Comparison of ENCODE assay signal across 8 mouse cellular contexts in genomic region chr4:134511730-134512129, GRCm38 (mm10). TPM values are rescaled to one million over a fixed set of nuclear protein-coding genes. Genes with fewer than 3 reads are reported as not detected.
DNase-seq lines count a peak whose midpoint lies in the region; ATAC-seq and TF ChIP-seq lines count a peak whose summit lies in the region.

No protein-coding gene starts in this region.

- H3K4me3 ChIP-seq in heart, embryonic 15.5 days, result peak overlapping the region; percentile 75
- peak overlapping the region; percentile 82 for H3K4me3 ChIP-seq in G1E (ENCODE audit: low read depth, low read length)
- H3K4me3 ChIP-seq in hindbrain, embryonic 12.5 days, result peak overlapping the region; percentile 43
- H3K4me3 ChIP-seq in liver, embryonic 15.5 days (replicated peaks), result peak overlapping the region; percentile 71

- no peak for DNase-seq in heart, postnatal 36 days
- no peak for DNase-seq in G1E (ENCODE audit: low spot score)
- no peak for DNase-seq in embryo, embryonic 10 days (ENCODE audit: low spot score)
- DNase-seq in layer of hippocampus, postnatal 14 days (ENCODE audit: low spot score in 2 of 2), result no peak
- no peak for DNase-seq in right cerebral cortex, postnatal 10 days (ENCODE audit: low spot score in 2 of 2)

- H3K27me3 ChIP-seq in heart, embryonic 15.5 days, result no peaks in the 10 kb centered on the region
- H3K27me3 ChIP-seq in G1E (ENCODE audit: insufficient read depth, low read length), result no peaks in the 10 kb centered on the region
- H3K27me3 ChIP-seq in hindbrain, embryonic 12.5 days, result no peaks in the 10 kb centered on the region
- H3K27me3 ChIP-seq in liver, embryonic 15.5 days, result no peaks in the 10 kb centered on the region

- H3K9ac ChIP-seq in heart, embryonic 15.5 days, result peak overlapping the region; percentile 70; the same call in 1 of the 2 replicates
- H3K9ac ChIP-seq in hindbrain, embryonic 12.5 days, result no peak overlapping the region
- peak overlapping the region; percentile 79 for H3K9ac ChIP-seq in liver, embryonic 15.5 days

- H3K9me3 ChIP-seq in heart, embryonic 15.5 days (replicated peaks), result no peaks in the 10 kb centered on the region
- H3K9me3 ChIP-seq in G1E (replicated peaks), result no peaks in the 10 kb centered on the region
- H3K9me3 ChIP-seq in hindbrain, embryonic 12.5 days (replicated peaks), result no peaks in the 10 kb centered on the region
- H3K9me3 ChIP-seq in liver, embryonic 15.5 days (replicated peaks), result no peaks in the 10 kb centered on the region

- no peak for ATAC-seq in heart, embryonic 15.5 days (replicated peaks; ENCODE audit: insufficient number of reproducible peaks, insufficient read depth, low FRiP score, low read depth)
- ATAC-seq in G1E (ENCODE audit: extremely low read depth, insufficient number of reproducible peaks, low FRiP score, poor library complexity, severe bottlenecking), result no peak
- no peak for ATAC-seq in hindbrain, embryonic 12.5 days (ENCODE audit: low FRiP score)
- ATAC-seq in liver, embryonic 15.5 days (ENCODE audit: insufficient read depth), result no peak

- TF ChIP-seq CTCF in G1E (IDR thresholded peaks at IDR 0.05; ENCODE audit: low read depth, low read length), result no peak

- H3K27ac ChIP-seq in heart, embryonic 15.5 days, result no peak overlapping the region
- no peak overlapping the region for H3K27ac ChIP-seq in hindbrain, embryonic 12.5 days
- peak overlapping the region; percentile 91 for H3K27ac ChIP-seq in liver, embryonic 15.5 days (replicated peaks)

- intact Hi-C loops in heart, postnatal 36 days (cut with DNase I), result no loop called here

- H3K4me1 ChIP-seq in heart, embryonic 15.5 days (replicated peaks), result peaks cover 41% of the 10 kb centered on the region
- peaks cover 51% of the 10 kb centered on the region for H3K4me1 ChIP-seq in G1E (ENCODE audit: insufficient read depth, low read depth, low read length)
- H3K4me1 ChIP-seq in hindbrain, embryonic 12.5 days, result peaks cover 16% of the 10 kb centered on the region; the same call in 1 of the 2 replicates
- peaks cover 84% of the 10 kb centered on the region for H3K4me1 ChIP-seq in liver, embryonic 15.5 days (replicated peaks)

- H3K36me3 ChIP-seq in heart, embryonic 15.5 days, result no peaks in the 10 kb centered on the region
- peaks cover 49% of the 10 kb centered on the region for H3K36me3 ChIP-seq in G1E (replicated peaks)
- peaks cover 4% of the 10 kb centered on the region; the same call in 1 of the 2 replicates for H3K36me3 ChIP-seq in hindbrain, embryonic 12.5 days
- H3K36me3 ChIP-seq in liver, embryonic 15.5 days (replicated peaks), result peaks cover 15% of the 10 kb centered on the region

- WGBS in heart, embryonic 15.5 days, result 65% methylated on average over 6 of the region's 6 CpGs
- 71% methylated on average over 6 of the region's 6 CpGs for WGBS in hindbrain, embryonic 12.5 days
- WGBS in liver, embryonic 15.5 days (ENCODE audit: insufficient replicate concordance), result 18% methylated on average over 6 of the region's 6 CpGs

- peak overlapping the region; percentile 97 for H3K4me2 ChIP-seq in heart, embryonic 15.5 days
- peak overlapping the region; percentile 70 for H3K4me2 ChIP-seq in hindbrain, embryonic 12.5 days (replicated peaks)
- H3K4me2 ChIP-seq in liver, embryonic 15.5 days, result peak overlapping the region; percentile 92

RNA-seq across cellular contexts. Expression of gene Aunip, which starts 0.9 kb away (rescaled TPM):
- 7.3 and 7.9 TPM in 2 replicates for polyA plus RNA-seq in heart, embryonic 15.5 days (2015; fragmentation: Nextera tagmentation; extraction: Ambion mirVana)
- under 1 TPM in 1 of 2 experiments, not detected in 1; 0.22 TPM for total RNA-seq in heart, postnatal 36 days (2021)
- total RNA-seq in G1E (2014; fragmentation: Nextera tagmentation) (8.5 and 12.1 TPM in 2 replicates), G1E (2017) (18.7 and 20.2 TPM in 2 replicates)
- polyA plus RNA-seq in G1E (2012), result 7.1 and 8.1 TPM in 2 replicates
- polyA plus RNA-seq in hindbrain, embryonic 12.5 days (2016; fragmentation: Nextera tagmentation; extraction: Ambion mirVana), result 6.3 and 7.6 TPM in 2 replicates
- polyA plus RNA-seq in liver, embryonic 15.5 days (2015; fragmentation: Nextera tagmentation; extraction: Ambion mirVana), result 14.0 and 18.9 TPM in 2 replicates
- under 1 TPM; 0.31 to 0.69 TPM for total RNA-seq in layer of hippocampus, postnatal 14 days (2021)

RNA-seq across cellular contexts. Expression of gene Paqr7, which starts 15.2 kb away (rescaled TPM):
- 11.7 and 11.9 TPM in 2 replicates for polyA plus RNA-seq in heart, embryonic 15.5 days (2015; fragmentation: Nextera tagmentation; extraction: Ambion mirVana)
- total RNA-seq in heart, postnatal 36 days (2021), result 10 to 100 TPM; 19.0 to 24.0 TPM
- total RNA-seq in G1E (2014; fragmentation: Nextera tagmentation) (6.0 and 10.3 TPM in 2 replicates), G1E (2017) (7.0 and 9.2 TPM in 2 replicates)
- 13.1 and 14.8 TPM in 2 replicates for polyA plus RNA-seq in G1E (2012)
- polyA plus RNA-seq in hindbrain, embryonic 12.5 days (2016; fragmentation: Nextera tagmentation; extraction: Ambion mirVana), result 9.7 and 9.8 TPM in 2 replicates
- polyA plus RNA-seq in liver, embryonic 15.5 days (2015; fragmentation: Nextera tagmentation; extraction: Ambion mirVana), result 7.8 and 8.4 TPM in 2 replicates
- 10 to 100 TPM; 47.7 to 54.8 TPM for total RNA-seq in layer of hippocampus, postnatal 14 days (2021)

RNA-seq across cellular contexts. Expression of gene Mtfr1l, which starts 23.5 kb away (rescaled TPM):
- 147 and 152 TPM in 2 replicates for polyA plus RNA-seq in heart, embryonic 15.5 days (2015; fragmentation: Nextera tagmentation; extraction: Ambion mirVana)
- total RNA-seq in heart, postnatal 36 days (2021), result 100 to 1,000 TPM; 178 to 188 TPM
- 103 and 119 TPM in 2 replicates for total RNA-seq in G1E (2014; fragmentation: Nextera tagmentation)
- 55.6 and 68.0 TPM in 2 replicates for total RNA-seq in G1E (2017)
- 54.5 and 59.1 TPM in 2 replicates for polyA plus RNA-seq in G1E (2012)
- polyA plus RNA-seq in hindbrain, embryonic 12.5 days (2016; fragmentation: Nextera tagmentation; extraction: Ambion mirVana), result 137 and 140 TPM in 2 replicates
- 39.6 and 40.3 TPM in 2 replicates for polyA plus RNA-seq in liver, embryonic 15.5 days (2015; fragmentation: Nextera tagmentation; extraction: Ambion mirVana)
- total RNA-seq in layer of hippocampus, postnatal 14 days (2021), result 10 to 100 TPM; 73.0 to 77.8 TPM

RNA-seq across cellular contexts. Expression of gene Selenon, which starts 40.2 kb away (rescaled TPM):
- 30.8 and 42.0 TPM in 2 replicates for polyA plus RNA-seq in heart, embryonic 15.5 days (2015; fragmentation: Nextera tagmentation; extraction: Ambion mirVana)
- total RNA-seq in heart, postnatal 36 days (2021), result 10 to 100 TPM; 19.8 to 21.1 TPM
- total RNA-seq in G1E (2014; fragmentation: Nextera tagmentation), result not detected in 2 replicates
- 0.05 and 0.12 TPM in 2 replicates for total RNA-seq in G1E (2017)
- 0.04 TPM in 1 of 2 replicates, not detected in the other for polyA plus RNA-seq in G1E (2012)
- polyA plus RNA-seq in hindbrain, embryonic 12.5 days (2016; fragmentation: Nextera tagmentation; extraction: Ambion mirVana), result 36.7 and 42.8 TPM in 2 replicates
- polyA plus RNA-seq in liver, embryonic 15.5 days (2015; fragmentation: Nextera tagmentation; extraction: Ambion mirVana), result 4.1 and 6.6 TPM in 2 replicates
- 10 to 100 TPM; 16.6 to 18.0 TPM for total RNA-seq in layer of hippocampus, postnatal 14 days (2021)

RNA-seq across cellular contexts. Expression of gene Stmn1, which starts 43.6 kb away (rescaled TPM):
- 947 and 956 TPM in 2 replicates for polyA plus RNA-seq in heart, embryonic 15.5 days (2015; fragmentation: Nextera tagmentation; extraction: Ambion mirVana)
- total RNA-seq in heart, postnatal 36 days (2021), result 10 to 100 TPM; 28.4 to 28.9 TPM
- total RNA-seq in G1E (2014; fragmentation: Nextera tagmentation), result 171 and 196 TPM in 2 replicates
- 804 and 935 TPM in 2 replicates for total RNA-seq in G1E (2017)
- polyA plus RNA-seq in G1E (2012), result 93.2 and 179 TPM in 2 replicates
- polyA plus RNA-seq in hindbrain, embryonic 12.5 days (2016; fragmentation: Nextera tagmentation; extraction: Ambion mirVana), result 4,582 and 4,772 TPM in 2 replicates
- 398 and 432 TPM in 2 replicates for polyA plus RNA-seq in liver, embryonic 15.5 days (2015; fragmentation: Nextera tagmentation; extraction: Ambion mirVana)
- 100 to 1,000 TPM; 425 to 454 TPM for total RNA-seq in layer of hippocampus, postnatal 14 days (2021)
